Mouse (Mus musculus) midbrain, embryonic 12.5 days (tissue): ENCODE data around the gene Camkmt. TPM values are rescaled to one million over a fixed set of nuclear protein-coding genes. Genes with fewer than 3 reads are reported as not detected.

Experiments
- ATAC-seq: fragments of 200-750 bp; cut with Nextera tagmentation; 2 replicates; pipeline ENCODE4 v1.8.0; 2017; ENCODE audit warnings: low read depth, moderate TSS enrichment, moderate library complexity; ENCODE audit not compliant: low FRiP score
- H3K27ac ChIP-seq: fragments of 300-500 bp; sonication (generic); replicated peaks from 2 replicates; pipeline ENCODE4 v1.5.1; 2016; ENCODE audit warnings: mild to moderate bottlenecking
- H3K27me3 ChIP-seq: fragments of 300-500 bp; sonication (generic); 2 replicates; pipeline ENCODE4 v1.6.1; 2016; ENCODE audit warnings: mild to moderate bottlenecking
- H3K36me3 ChIP-seq: fragments of 300-500 bp; sonication (generic); 2 replicates; pipeline ENCODE4 v1.6.1; 2016
- H3K4me1 ChIP-seq: fragments of 300-500 bp; sonication (generic); 2 replicates; pipeline ENCODE4 v1.6.1; 2016
- H3K4me2 ChIP-seq: fragments of 300-500 bp; sonication (generic); replicated peaks from 2 replicates; pipeline ENCODE4 v1.6.1; 2016; ENCODE audit warnings: mild to moderate bottlenecking, moderate library complexity
- H3K4me3 ChIP-seq: fragments of 300-500 bp; sonication (generic); 2 replicates; pipeline ENCODE4 v1.5.1; 2016; ENCODE audit warnings: mild to moderate bottlenecking
- H3K9ac ChIP-seq: fragments of 300-500 bp; sonication (generic); replicated peaks from 2 replicates; pipeline ENCODE4 v1.6.1; 2016; ENCODE audit warnings: mild to moderate bottlenecking, moderate library complexity
- H3K9me3 ChIP-seq: fragments of 300-500 bp; sonication (generic); 2 replicates; pipeline ENCODE4 v1.6.1; 2016; ENCODE audit warnings: mild to moderate bottlenecking
- WGBS: fragments of 180-500 bp; shearing (Covaris S2); methylation state at CpG from one replicate; pipeline ENCODE4 v1.1.7; 2016; 5-methylcytosine and 5-hydroxymethylcytosine counted together
- polyA plus RNA-seq: library from polyadenylated mRNA; unstranded; fragments of >200 nt; fragmentation: Nextera tagmentation; extraction: Ambion mirVana; gene quantifications from 2 replicates; pipeline ENCODE4 v1.2.1, GENCODE M21; 2016

The Camkmt gene
- polyA plus RNA-seq, 1 experiment from 2014 or later = 15.3 TPM

DNA sequence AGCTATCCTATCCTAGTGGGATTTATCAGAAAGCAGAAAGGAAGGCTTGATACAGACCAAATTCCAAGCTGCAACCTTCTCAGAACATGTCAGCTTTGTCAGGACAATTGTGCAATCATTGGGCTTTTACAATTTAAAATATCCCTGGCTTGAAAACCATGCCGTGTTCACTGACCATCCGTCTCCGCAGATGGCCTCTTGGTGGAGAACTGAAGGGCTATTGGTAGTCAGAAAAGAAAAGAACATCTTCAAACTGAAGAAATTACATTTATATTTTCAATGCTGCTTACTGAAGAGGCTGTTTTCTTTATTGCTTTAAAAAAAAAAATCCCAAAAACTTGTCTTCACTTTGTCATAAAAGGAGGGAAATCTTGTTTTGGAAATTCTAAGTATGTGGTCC lies 401.1 kb downstream of the Camkmt start:
- Histone ChIP-seq H3K9ac (no peak overlapping the region), H3K4me2 (no peak overlapping the region), H3K27me3 (peaks cover 67% of the 10 kb centered on the region), H3K36me3 (no peaks in the 10 kb centered on the region), H3K4me3 (no peak overlapping the region), H3K27ac (no peak overlapping the region), H3K9me3 (0 out of 2 replicates have a peak, but pooled peaks cover 5% of the 10 kb centered on the region), H3K4me1 (peaks cover 20% of the 10 kb centered on the region)
- WGBS = 83% methylated on average over 3 of the region's 3 CpGs
- ATAC-seq = no peak

DNA sequence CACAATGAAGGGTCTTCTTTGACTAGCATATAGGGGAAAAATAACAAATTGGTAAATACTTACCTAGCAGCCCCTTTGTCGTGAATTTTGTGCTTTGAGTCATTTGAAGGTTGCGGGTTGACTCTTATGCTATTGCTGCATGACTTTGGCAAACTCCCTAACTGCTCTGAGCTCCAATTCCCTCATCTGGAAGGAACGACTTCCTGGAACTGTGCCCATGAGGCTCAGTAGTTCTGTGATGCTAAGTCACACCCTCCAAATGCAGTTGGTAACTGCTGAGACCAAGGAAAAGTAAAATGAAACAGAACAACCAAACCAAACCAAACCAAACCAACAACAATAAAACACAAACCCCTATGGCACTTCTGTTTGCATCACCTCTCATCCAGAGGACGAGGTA lies 403.2 kb downstream of the Camkmt start:
- 81% methylated on average over 4 of the region's 4 CpGs for WGBS

GRCm38 (mm10) chr17:85495012-85495754 lies 404.8 kb downstream of the Camkmt start:
- Histone ChIP-seq H3K36me3 (no peaks in the 10 kb centered on the region), H3K27me3 (peaks cover 41% of the 10 kb centered on the region), H3K4me1 (no peaks in the 10 kb centered on the region), H3K27ac (no peak overlapping the region), H3K4me3 (no peak overlapping the region), H3K9me3 (0 out of 2 replicates have a peak, but pooled peaks cover 5% of the 10 kb centered on the region), H3K9ac (no peak overlapping the region), H3K4me2 (no peak overlapping the region)
- ATAC-seq = no peak
- WGBS = 92% methylated on average over 3 of the region's 3 CpGs

More for the DNA sequence above, 403.2 kb downstream of the Camkmt start:
- no peaks in the 10 kb centered on the region for H3K36me3 ChIP-seq
- H3K27me3 ChIP-seq = peaks cover 58% of the 10 kb centered on the region
- no peak overlapping the region for H3K4me3 ChIP-seq
- H3K9me3 ChIP-seq = 0 out of 2 replicates have a peak, but pooled peaks cover 5% of the 10 kb centered on the region
- no peak overlapping the region for H3K4me2 ChIP-seq
- peaks cover 11% of the 10 kb centered on the region for H3K4me1 ChIP-seq
- no peak for ATAC-seq
- H3K27ac ChIP-seq = no peak overlapping the region
- H3K9ac ChIP-seq = no peak overlapping the region

GRCm38 (mm10) chr17:85495871-85496270 lies 405.5 kb downstream of the Camkmt start:
- Histone ChIP-seq H3K4me2 (no peak overlapping the region), H3K27ac (no peak overlapping the region), H3K9ac (no peak overlapping the region), H3K4me3 (no peak overlapping the region), H3K4me1 (no peaks in the 10 kb centered on the region), H3K36me3 (no peaks in the 10 kb centered on the region), H3K9me3 (0 out of 2 replicates have a peak, but pooled peaks cover 5% of the 10 kb centered on the region), H3K27me3 (peaks cover 35% of the 10 kb centered on the region)
- WGBS = 90% methylated on average over 6 of the region's 6 CpGs
- ATAC-seq = no peak

GRCm38 (mm10) chr17:85504888-85505287 lies 414.5 kb downstream of the Camkmt start:
- no peak overlapping the region for H3K4me3 ChIP-seq
- ATAC-seq = no peak
- no peaks in the 10 kb centered on the region for H3K4me1 ChIP-seq
- H3K27me3 ChIP-seq = peaks cover 13% of the 10 kb centered on the region; the same call in 1 of the 2 replicates
- no peaks in the 10 kb centered on the region for H3K36me3 ChIP-seq
- no peak overlapping the region for H3K9ac ChIP-seq
- H3K27ac ChIP-seq = no peak overlapping the region
- H3K4me2 ChIP-seq = no peak overlapping the region
- H3K9me3 ChIP-seq = 0 out of 2 replicates have a peak, but pooled peaks cover 3% of the 10 kb centered on the region

DNA sequence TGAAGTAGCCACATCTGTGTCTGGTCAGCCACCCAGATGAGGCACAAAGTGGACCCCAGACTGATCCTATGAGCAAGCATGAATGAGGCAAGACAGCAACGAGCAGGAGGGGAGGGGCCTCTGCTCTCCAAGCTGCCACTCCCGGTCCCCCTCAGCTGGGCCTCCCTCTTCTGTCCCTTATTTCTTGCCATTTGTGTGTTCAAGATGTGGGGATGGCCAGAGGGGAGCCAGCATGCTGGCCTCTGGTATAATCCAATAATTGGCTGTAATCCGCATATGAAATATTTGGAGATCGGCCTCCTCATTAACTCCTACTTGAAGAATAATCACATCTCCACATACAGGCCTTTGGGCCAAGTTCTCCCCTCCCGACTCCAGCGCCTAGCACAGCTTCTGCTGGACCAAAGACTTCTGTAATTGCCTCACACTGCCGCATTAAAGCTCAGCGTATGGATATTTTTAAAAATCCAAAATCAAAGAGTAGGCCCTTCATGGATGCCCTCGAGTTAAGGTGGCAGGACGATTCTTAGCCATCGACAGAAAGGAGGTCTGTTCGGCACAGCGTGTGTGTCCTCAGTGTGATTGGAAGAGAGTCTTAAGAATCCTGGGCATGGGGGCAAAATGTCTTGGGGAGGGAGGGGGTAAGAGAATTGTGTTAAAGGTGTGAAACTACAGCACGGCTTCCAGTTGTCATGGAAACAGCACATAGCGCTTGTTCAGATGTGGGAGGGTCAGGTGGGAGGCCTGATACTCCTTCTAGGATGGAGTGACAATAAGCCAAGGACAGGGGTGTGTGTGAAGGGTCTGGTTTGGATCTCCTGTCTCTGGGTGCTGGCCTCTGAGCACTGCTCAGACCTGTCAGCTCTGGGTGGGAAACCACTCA lies 416.1 kb downstream of the Camkmt start:
- 0 out of 2 replicates have a peak, but pooled peaks have one; percentile 30 for ATAC-seq
- Histone ChIP-seq H3K36me3 (no peaks in the 10 kb centered on the region), H3K9ac (no peak overlapping the region), H3K4me1 (no peaks in the 10 kb centered on the region), H3K27me3 (peaks cover 20% of the 10 kb centered on the region), H3K4me2 (no peak overlapping the region), H3K9me3 (0 out of 2 replicates have a peak, but pooled peaks cover 3% of the 10 kb centered on the region), H3K27ac (no peak overlapping the region), H3K4me3 (no peak overlapping the region)
- WGBS = 69% methylated on average over 15 of the region's 15 CpGs

- Histone ChIP-seq H3K4me2 (no peak overlapping the region), H3K4me1 (no peaks in the 10 kb centered on the region), H3K9me3 (0 out of 2 replicates have a peak, but pooled peaks cover 3% of the 10 kb centered on the region), H3K9ac (no peak overlapping the region), H3K4me3 (no peak overlapping the region), H3K36me3 (no peaks in the 10 kb centered on the region), H3K27ac (no peak overlapping the region), H3K27me3 (peaks cover 20% of the 10 kb centered on the region)
- ATAC-seq = no peak
- WGBS = 93% methylated on average over 4 of the region's 4 CpGs
Measured at GRCm38 (mm10) chr17:85507089-85507460, 416.7 kb downstream of the Camkmt start.

Other genes starting within 250 kb of the Camkmt start
- gene Ppm1b, start 133.8 kb upstream of the Camkmt start, polyA plus RNA-seq = 104 and 108 TPM in 2 replicates
- 0.48 and 0.56 TPM in 2 replicates for gene Slc3a1, start 62.2 kb upstream of the Camkmt start, polyA plus RNA-seq
- 56.3 and 61.6 TPM in 2 replicates for gene Prepl, start 311 bp upstream of the Camkmt start, polyA plus RNA-seq